Mouse (Mus musculus) kidney, adult 2 months (tissue): ENCODE data around the gene Gdnf.

Experiments
- CTCF ChIP-seq: fragments of 200-500 bp; conservative IDR thresholded peaks from 2 replicates; pipeline ENCODE4 v1.5.1; 2011; ENCODE audit warnings: low read depth, mild to moderate bottlenecking, control low read depth, low read length, moderate library complexity, mixed read lengths; ENCODE audit not compliant: insufficient read depth, insufficient read length
- POLR2A ChIP-seq: fragments of 200-500 bp; IDR thresholded peaks from one replicate; pipeline ENCODE4 v1.6.1; 2011; ENCODE audit warnings: low read depth, low read length, control low read depth

DNA sequence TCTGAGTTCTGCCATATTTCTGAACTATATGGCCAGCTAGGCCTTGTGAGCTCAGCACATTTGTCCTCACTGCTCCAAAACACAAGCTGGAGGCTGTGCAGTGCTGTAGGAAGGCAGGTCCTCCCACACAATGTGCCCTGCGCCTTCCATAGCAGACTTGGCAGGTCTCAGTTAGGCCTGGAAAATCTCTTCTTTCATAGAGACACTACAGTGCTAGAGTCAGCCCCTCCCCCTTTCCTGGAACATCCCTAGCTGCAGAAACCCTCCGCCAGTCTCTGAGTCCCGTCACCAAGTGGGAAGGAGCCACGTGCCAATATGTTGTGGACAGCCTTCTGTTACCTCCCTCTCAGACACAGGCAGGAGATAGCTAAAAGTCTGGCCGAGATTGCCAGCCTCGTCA is 14.9 kb downstream of the Gdnf start:
- TF ChIP-seq POLR2A (no peak), CTCF (no peak)
